Mouse (Mus musculus): ENCODE data around the gene Spg7. TPM values are rescaled to one million over a fixed set of nuclear protein-coding genes. Genes with fewer than 3 reads are reported as not detected.

Gene Spg7
- polyA plus RNA-seq, 1 experiment from 2014 or later, result 49.6 TPM

GRCm38 (mm10) chr8:123031321-123031978 lies 31.3 kb upstream of the Spg7 start:
- Histone ChIP-seq H3K4me1 (replicated peaks; ENCODE audit: insufficient read depth, low read length) (peaks cover 10% of the 10 kb centered on the region; the same call in 1 of the 2 replicates), H3K9me3 (replicated peaks; ENCODE audit: low read length) (no peaks in the 10 kb centered on the region), H3K9ac (ENCODE audit: low read depth, low read length) (no peak overlapping the region), H3K27me3 (ENCODE audit: insufficient read depth, low read length) (no peaks in the 10 kb centered on the region), H3K4me2 (ENCODE audit: low read length) (no peak overlapping the region), H3K4me3 (replicated peaks; ENCODE audit: low read depth, low read length) (no peak overlapping the region), H3K27ac (no peak overlapping the region), H3K36me3 (ENCODE audit: insufficient read depth, low read length) (no peaks in the 10 kb centered on the region)
- no peak for DNase-seq (ENCODE audit: low spot score)
- no peak for TF ChIP-seq CTCF (IDR thresholded peaks at IDR 0.05; ENCODE audit: low read depth)
- WGBS, result 80% methylated on average over 7 of the region's 7 CpGs
- ATAC-seq (replicated peaks; ENCODE audit: low FRiP score, low read depth), result no peak

DNA sequence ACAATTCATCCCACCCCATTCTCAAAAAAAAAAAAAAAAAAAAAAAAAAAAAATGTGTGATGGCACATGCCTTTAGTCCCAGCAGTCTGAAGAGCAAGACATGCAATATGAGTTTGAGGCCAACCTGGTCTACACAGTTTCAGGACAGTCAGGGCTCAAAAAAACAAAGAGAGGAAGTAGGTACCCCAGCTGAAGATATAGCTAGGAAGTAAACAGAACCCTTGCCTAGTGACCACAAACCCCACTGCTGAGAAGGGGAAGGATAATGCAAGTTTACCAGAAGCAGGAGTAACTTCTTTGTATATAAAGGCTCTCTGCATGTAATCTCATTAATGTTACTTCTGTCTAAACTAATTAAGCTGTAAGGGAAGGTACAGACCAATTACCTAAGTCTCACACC lies 30.0 kb upstream of the Spg7 start:
- H3K27ac ChIP-seq, result no peak overlapping the region
- DNase-seq (ENCODE audit: low spot score) (no peak), ATAC-seq (replicated peaks; ENCODE audit: low FRiP score, low read depth) (no peak)
- peaks cover 10% of the 10 kb centered on the region; the same call in 1 of the 2 replicates for H3K4me1 ChIP-seq (replicated peaks; ENCODE audit: insufficient read depth, low read length)
- H3K9ac ChIP-seq (ENCODE audit: low read depth, low read length), result no peak overlapping the region
- no peak overlapping the region for H3K4me3 ChIP-seq (replicated peaks; ENCODE audit: low read depth, low read length)
- H3K27me3 ChIP-seq (ENCODE audit: insufficient read depth, low read length), result no peaks in the 10 kb centered on the region
- TF ChIP-seq CTCF (IDR thresholded peaks at IDR 0.05; ENCODE audit: low read depth), result no peak
- H3K9me3 ChIP-seq (replicated peaks; ENCODE audit: low read length), result no peaks in the 10 kb centered on the region
- H3K36me3 ChIP-seq (ENCODE audit: insufficient read depth, low read length), result no peaks in the 10 kb centered on the region
- H3K4me2 ChIP-seq (ENCODE audit: low read length), result no peak overlapping the region

GRCm38 (mm10) chr8:123033431-123033830 lies 29.3 kb upstream of the Spg7 start:
- Histone ChIP-seq H3K27me3 (ENCODE audit: insufficient read depth, low read length) (no peaks in the 10 kb centered on the region), H3K9me3 (replicated peaks; ENCODE audit: low read length) (no peaks in the 10 kb centered on the region), H3K27ac (no peak overlapping the region), H3K4me1 (replicated peaks; ENCODE audit: insufficient read depth, low read length) (peaks cover 10% of the 10 kb centered on the region), H3K9ac (ENCODE audit: low read depth, low read length) (no peak overlapping the region), H3K4me3 (replicated peaks; ENCODE audit: low read depth, low read length) (no peak overlapping the region), H3K4me2 (ENCODE audit: low read length) (no peak overlapping the region), H3K36me3 (ENCODE audit: insufficient read depth, low read length) (no peaks in the 10 kb centered on the region)
- TF ChIP-seq CTCF (IDR thresholded peaks at IDR 0.05; ENCODE audit: low read depth), result no peak
- DNase-seq (ENCODE audit: low spot score) (no peak), ATAC-seq (replicated peaks; ENCODE audit: low FRiP score, low read depth) (no peak)

GRCm38 (mm10) chr8:123034171-123034570 lies 28.6 kb upstream of the Spg7 start:
- no peak for ATAC-seq (replicated peaks; ENCODE audit: low FRiP score, low read depth)
- Histone ChIP-seq H3K27ac (no peak overlapping the region), H3K4me2 (ENCODE audit: low read length) (no peak overlapping the region), H3K36me3 (ENCODE audit: insufficient read depth, low read length) (no peaks in the 10 kb centered on the region), H3K9ac (ENCODE audit: low read depth, low read length) (no peak overlapping the region), H3K4me3 (replicated peaks; ENCODE audit: low read depth, low read length) (no peak overlapping the region), H3K27me3 (ENCODE audit: insufficient read depth, low read length) (no peaks in the 10 kb centered on the region), H3K4me1 (replicated peaks; ENCODE audit: insufficient read depth, low read length) (peaks cover 13% of the 10 kb centered on the region), H3K9me3 (replicated peaks; ENCODE audit: low read length) (no peaks in the 10 kb centered on the region)
- DNase-seq (ENCODE audit: low spot score), result no peak
- 63% methylated on average over 6 of the region's 6 CpGs for WGBS
- no peak for TF ChIP-seq CTCF (IDR thresholded peaks at IDR 0.05; ENCODE audit: low read depth)

DNA sequence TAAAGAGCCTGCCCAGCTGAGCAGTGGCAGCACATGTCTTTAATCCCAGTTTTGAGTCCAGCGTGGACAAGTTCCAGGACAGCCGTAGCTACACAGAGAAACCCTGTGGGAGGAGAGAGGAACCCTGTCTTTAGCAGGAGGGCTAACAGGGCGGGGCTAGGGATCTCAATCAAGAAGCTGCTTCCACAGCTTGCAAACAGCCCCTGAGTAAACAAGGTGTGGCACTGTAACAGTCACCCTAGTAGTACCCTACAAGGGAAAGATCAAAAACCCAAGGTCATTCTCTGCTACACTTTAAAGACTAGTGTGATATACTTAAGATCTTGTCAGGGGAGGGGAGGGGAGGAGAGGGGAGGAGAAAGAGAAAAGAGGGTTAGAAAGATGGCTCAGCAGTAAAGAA lies 25.8 kb upstream of the Spg7 start:
- no peaks in the 10 kb centered on the region for H3K27me3 ChIP-seq (ENCODE audit: insufficient read depth, low read length)
- H3K4me3 ChIP-seq (replicated peaks; ENCODE audit: low read depth, low read length), result no peak overlapping the region
- 41% methylated on average over 3 of the region's 3 CpGs for WGBS
- no peak overlapping the region for H3K9ac ChIP-seq (ENCODE audit: low read depth, low read length)
- H3K27ac ChIP-seq, result no peak overlapping the region; the same call in 1 of the 2 replicates
- DNase-seq (ENCODE audit: low spot score), result no peak
- ATAC-seq (replicated peaks; ENCODE audit: low FRiP score, low read depth), result no peak
- no peaks in the 10 kb centered on the region for H3K9me3 ChIP-seq (replicated peaks; ENCODE audit: low read length)
- no peaks in the 10 kb centered on the region for H3K36me3 ChIP-seq (ENCODE audit: insufficient read depth, low read length)
- peaks cover 28% of the 10 kb centered on the region for H3K4me1 ChIP-seq (replicated peaks; ENCODE audit: insufficient read depth, low read length)
- H3K4me2 ChIP-seq (ENCODE audit: low read length), result no peak overlapping the region
- no peak for TF ChIP-seq CTCF (IDR thresholded peaks at IDR 0.05; ENCODE audit: low read depth)

DNA sequence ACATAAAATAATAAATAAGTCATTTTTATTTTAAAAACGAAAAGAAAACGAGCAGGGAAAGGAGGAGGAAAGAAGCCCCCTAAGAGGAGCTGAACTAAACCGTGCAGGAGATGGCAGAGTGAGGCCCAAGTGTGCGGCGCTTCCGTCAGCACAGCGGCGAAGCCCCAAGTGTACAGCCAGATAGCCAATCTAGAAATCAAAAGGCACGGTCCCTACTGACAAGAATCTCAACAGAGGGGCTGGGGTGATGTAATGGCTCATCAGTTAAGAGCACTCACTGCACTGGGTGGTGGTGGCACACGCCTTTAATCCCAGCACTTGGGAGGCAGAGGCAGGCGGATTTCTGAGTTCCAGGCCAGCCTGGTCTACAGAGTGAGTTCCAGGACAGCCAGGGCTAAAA lies 25.3 kb upstream of the Spg7 start:
- TF ChIP-seq CTCF (IDR thresholded peaks at IDR 0.05; ENCODE audit: low read depth), result no peak
- ATAC-seq (replicated peaks; ENCODE audit: low FRiP score, low read depth) (no peak), DNase-seq (ENCODE audit: low spot score) (no peak)
- WGBS, result 73% methylated on average over 11 of the region's 11 CpGs
- Histone ChIP-seq H3K4me1 (replicated peaks; ENCODE audit: insufficient read depth, low read length) (peaks cover 28% of the 10 kb centered on the region), H3K27me3 (ENCODE audit: insufficient read depth, low read length) (no peaks in the 10 kb centered on the region), H3K9ac (ENCODE audit: low read depth, low read length) (no peak overlapping the region), H3K36me3 (ENCODE audit: insufficient read depth, low read length) (no peaks in the 10 kb centered on the region), H3K4me2 (ENCODE audit: low read length) (no peak overlapping the region), H3K27ac (no peak overlapping the region; the same call in 1 of the 2 replicates), H3K9me3 (replicated peaks; ENCODE audit: low read length) (no peaks in the 10 kb centered on the region), H3K4me3 (replicated peaks; ENCODE audit: low read depth, low read length) (no peak overlapping the region)

GRCm38 (mm10) chr8:123038351-123038750 lies 24.4 kb upstream of the Spg7 start:
- DNase-seq (ENCODE audit: low spot score) (no peak), ATAC-seq (replicated peaks; ENCODE audit: low FRiP score, low read depth) (no peak)
- Histone ChIP-seq H3K9me3 (replicated peaks; ENCODE audit: low read length) (no peaks in the 10 kb centered on the region), H3K4me2 (ENCODE audit: low read length) (no peak overlapping the region), H3K9ac (ENCODE audit: low read depth, low read length) (no peak overlapping the region), H3K27ac (no peak overlapping the region), H3K4me3 (replicated peaks; ENCODE audit: low read depth, low read length) (no peak overlapping the region), H3K27me3 (ENCODE audit: insufficient read depth, low read length) (no peaks in the 10 kb centered on the region), H3K36me3 (ENCODE audit: insufficient read depth, low read length) (no peaks in the 10 kb centered on the region), H3K4me1 (replicated peaks; ENCODE audit: insufficient read depth, low read length) (peaks cover 28% of the 10 kb centered on the region)
- WGBS, result 31% methylated on average over 2 of the region's 2 CpGs
- TF ChIP-seq CTCF (IDR thresholded peaks at IDR 0.05; ENCODE audit: low read depth), result no peak

All from kidney, postnatal 0 days (tissue).